Mouse (Mus musculus) thymus, postnatal 25 days (tissue): ENCODE results near the gene Shc3.

ENCODE experiments used
- DNase-seq: peaks from one replicate; pipeline ENCODE4 v3.0.0; 2022

Shc3 gene

GRCm38 (mm10) chr13:51567411-51567851 lies 1.8 kb downstream of the Shc3 start:
- no peak for DNase-seq

- DNase-seq: no peak
Measured at GRCm38 (mm10) chr13:51567078-51567395, 2.2 kb downstream of the Shc3 start.

GRCm38 (mm10) chr13:51566371-51567077 lies 2.7 kb downstream of the Shc3 start:
- no peak for DNase-seq

DNA sequence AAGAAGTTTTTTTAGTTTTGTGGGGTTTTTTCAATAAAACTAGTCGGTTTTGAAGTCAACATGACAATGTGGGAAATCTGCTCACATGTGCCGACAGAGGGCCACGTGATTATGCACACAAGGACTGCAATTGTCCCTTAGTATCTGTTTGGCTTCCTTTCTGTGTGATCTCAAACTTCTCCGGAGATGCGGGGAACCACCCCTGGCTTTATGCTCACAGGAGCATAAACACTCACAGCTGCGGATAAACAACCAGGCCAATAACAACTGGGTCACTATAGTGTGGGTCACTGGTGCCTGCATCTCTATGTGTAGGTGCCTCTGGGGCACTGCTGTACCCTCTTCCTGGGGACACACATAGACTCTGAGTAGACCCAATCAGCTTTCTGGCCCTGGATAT lies 4.5 kb downstream of the Shc3 start:
- no peak for DNase-seq

- no peak for DNase-seq
Measured at GRCm38 (mm10) chr13:51553343-51553742, 15.9 kb downstream of the Shc3 start.

GRCm38 (mm10) chr13:51552233-51552632 lies 17.0 kb downstream of the Shc3 start:
- DNase-seq: no peak

GRCm38 (mm10) chr13:51551824-51552223 lies 17.4 kb downstream of the Shc3 start:
- no peak for DNase-seq

DNA sequence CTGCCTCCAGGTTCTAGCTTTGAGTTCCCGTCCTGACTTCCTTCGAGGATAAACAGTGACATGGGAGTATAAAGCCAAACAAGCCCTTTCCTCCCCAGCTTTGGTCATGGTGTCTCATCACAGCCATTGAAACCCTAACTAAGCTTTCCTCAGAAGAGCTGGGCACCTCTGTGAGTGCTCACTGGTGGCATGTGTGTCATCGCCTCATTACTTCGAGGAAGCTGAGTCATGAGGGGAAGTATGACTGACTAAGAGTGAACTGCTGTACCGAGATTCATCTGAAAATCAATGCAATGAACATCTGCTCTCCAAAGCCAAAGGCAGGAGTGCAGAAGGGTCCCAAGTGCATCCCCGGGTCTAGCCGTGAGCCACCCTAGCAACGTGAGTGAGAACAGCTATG lies 29.4 kb downstream of the Shc3 start:
- no peak for DNase-seq

GRCm38 (mm10) chr13:51535326-51535725 lies 33.9 kb downstream of the Shc3 start:
- no peak for DNase-seq

- no peak for DNase-seq
Measured at GRCm38 (mm10) chr13:51526480-51526879, 42.7 kb downstream of the Shc3 start.

- DNase-seq: no peak
Measured at GRCm38 (mm10) chr13:51524316-51524715, 44.9 kb downstream of the Shc3 start.

GRCm38 (mm10) chr13:51523311-51523710 lies 45.9 kb downstream of the Shc3 start:
- no peak for DNase-seq

DNA sequence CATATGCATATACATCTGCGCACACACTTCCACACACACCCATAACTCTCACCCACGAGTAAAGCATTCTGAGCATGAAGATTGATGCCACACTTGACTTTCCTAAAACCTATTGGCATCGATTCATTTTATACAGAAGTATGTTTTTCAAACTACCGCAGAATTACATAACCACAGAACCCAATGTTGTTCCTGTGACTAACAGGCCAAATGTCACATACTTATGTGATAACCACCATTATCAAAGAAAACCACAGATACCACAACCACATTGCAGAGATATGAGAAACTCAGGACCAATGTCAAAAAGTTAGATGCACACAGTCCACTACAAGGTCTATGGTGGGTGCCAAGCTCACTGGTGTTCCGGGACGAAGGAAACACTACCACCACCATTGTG lies 50.3 kb downstream of the Shc3 start:
- DNase-seq: no peak

- DNase-seq: no peak
Measured at GRCm38 (mm10) chr13:51517943-51518342, 51.3 kb downstream of the Shc3 start.

GRCm38 (mm10) chr13:51508836-51509235 lies 60.4 kb downstream of the Shc3 start:
- no peak for DNase-seq

GRCm38 (mm10) chr13:51505711-51506110 lies 63.5 kb downstream of the Shc3 start:
- no peak for DNase-seq

DNA sequence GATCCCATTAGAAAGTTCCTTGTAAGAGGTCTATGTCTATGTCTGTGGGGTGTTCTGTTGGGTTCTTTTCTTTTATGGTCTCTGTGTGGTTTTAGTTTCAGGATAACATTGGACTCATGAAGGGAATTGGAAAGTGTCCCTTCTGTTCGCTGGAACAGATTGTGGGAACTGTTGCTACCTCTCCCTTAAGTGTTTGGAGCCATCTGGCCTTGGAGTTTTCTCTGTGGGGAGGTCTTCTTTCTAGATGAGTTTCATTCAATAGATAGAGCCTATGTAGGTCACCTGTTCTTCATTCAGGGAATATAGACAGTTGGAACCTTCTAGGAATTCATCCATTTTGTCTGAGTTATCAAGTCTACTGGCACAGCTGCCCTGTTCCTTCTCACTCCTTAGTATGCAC lies 69.5 kb downstream of the Shc3 start:
- no peak for DNase-seq

DNA sequence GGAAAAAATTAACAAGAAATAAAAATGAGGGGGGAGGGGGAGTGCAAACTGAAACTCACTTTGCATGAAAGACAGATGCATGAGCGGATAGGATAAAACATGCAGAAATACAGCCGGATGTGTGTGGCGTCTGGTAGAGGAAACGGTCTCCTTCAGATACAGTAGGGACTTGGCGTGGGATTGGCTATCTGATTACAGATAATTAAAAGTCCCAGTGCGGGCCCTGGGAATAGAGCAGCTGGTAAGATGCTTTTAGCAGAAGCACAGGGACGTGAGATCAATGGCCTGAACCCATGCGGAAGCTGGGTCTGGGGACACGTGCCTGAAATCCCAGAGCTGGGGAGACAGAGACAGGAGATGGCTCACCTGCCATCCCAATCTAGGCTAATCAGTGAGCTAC lies 75.5 kb downstream of the Shc3 start:
- DNase-seq: no peak

GRCm38 (mm10) chr13:51491649-51492435 lies 77.4 kb downstream of the Shc3 start:
- no peak for DNase-seq

- DNase-seq: no peak
Measured at GRCm38 (mm10) chr13:51490195-51490594, 79.0 kb downstream of the Shc3 start.

GRCm38 (mm10) chr13:51488945-51489344 lies 80.3 kb downstream of the Shc3 start:
- DNase-seq: no peak

DNA sequence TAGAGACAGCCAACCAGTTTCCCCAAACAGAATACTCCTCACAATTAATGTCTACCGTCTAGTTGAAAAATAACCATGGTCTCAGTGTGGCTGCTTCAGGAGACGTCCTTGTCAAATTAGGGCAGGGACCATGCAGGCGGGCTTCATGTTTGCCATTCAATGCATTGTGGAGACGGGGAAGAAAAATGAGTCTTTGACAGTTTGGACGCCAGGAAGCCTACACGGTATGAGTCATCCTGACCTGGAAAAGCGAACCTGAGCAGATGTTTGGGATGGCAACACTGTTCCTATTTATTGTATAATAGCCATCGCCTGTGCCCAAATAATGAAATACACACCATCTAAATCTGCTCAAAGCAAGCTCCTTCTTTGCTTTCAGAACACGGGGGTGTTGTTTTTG lies 83.9 kb downstream of the Shc3 start:
- no peak for DNase-seq

DNA sequence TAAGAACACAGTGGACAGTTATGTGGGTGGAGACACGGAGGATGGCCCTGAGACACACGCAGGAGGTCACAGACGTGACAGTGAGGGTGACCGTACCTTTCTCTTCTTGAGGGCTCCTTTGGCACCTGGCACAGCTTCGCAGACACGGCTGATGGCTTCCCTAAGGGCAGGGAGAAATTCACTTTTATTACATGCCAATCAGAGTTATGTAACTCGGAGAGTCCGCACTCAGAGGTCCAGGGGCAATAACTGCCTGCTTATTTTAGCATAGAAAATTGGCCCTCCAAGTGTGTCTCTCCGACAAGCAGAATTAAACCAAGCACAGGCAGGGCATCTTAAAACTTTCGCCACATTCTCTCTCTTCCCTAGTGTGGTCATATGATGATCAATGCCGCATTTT lies 86.4 kb downstream of the Shc3 start:
- no peak for DNase-seq

DNA sequence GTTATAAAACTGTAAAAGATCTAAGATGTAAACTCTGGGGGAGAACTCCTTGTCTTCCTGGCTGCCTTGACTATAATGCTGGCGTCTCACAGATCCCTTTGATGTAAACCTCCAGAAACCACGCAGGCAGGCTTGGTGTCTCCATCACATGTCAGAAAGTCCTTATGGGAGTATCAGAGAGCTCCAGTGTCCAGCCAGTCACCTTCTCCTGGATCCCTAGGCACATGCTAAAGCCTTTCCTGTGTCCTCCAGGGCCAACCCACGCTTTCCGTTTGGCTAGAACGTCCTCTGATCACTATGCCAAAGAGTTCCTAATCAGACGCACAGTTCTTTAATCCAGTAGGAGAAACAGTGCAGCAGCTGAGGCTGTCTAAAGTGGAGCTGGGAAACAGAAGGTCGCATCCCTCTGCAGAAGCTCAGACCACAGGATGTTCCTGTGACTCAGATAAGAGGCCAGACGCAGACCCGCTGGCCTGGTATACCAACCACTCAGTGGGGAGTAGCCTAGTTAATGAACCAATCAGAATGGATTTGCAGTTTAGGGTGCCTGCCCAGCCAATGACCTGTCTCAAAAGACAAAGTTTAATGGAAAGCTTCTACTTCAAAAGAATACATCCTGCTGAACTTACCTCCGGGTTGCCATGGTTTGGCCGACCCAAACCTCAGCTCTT lies 88.7 kb downstream of the Shc3 start:
- no peak for DNase-seq
